18 mouse cellular contexts compared by ENCODE assay signal in the genomic region with DNA sequence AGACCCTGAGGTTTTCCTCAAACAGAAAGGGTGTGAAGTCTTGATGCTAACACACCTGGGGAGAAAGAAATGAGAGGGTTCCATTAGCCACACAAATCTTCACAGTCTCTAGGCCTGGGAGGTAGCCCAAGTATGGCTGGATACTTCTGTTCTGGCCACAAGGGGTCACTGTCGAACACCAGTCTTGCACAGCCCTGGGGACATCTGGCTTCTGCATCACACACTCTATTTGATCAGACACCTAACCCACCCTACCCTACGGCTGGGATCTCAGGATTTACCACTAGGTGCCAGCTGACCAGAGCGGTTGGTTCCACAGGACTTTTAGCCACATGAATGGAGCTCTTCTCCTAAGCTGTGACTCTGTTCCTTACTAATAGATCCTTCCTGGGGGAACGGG. TPM values are rescaled to one million over a fixed set of nuclear protein-coding genes. Genes with fewer than 3 reads are reported as not detected.
DNase-seq lines count a peak whose midpoint lies in the region; ATAC-seq and TF ChIP-seq lines count a peak whose summit lies in the region.
"Had no signal": no experiment of that assay in that cellular context is flagged by ENCODE, and none has a peak within 500 bp of the region (broad histone marks: within the 10 kb centered on the region; RNA-seq: fewer than 3 reads in every experiment).

No protein-coding gene starts in this region.

- no peaks in the 10 kb centered on the region for H3K27me3 ChIP-seq in hindbrain, postnatal 0 days (ENCODE audit: insufficient read depth, low read length)
- no peaks in the 10 kb centered on the region for H3K27me3 ChIP-seq in hindbrain, embryonic 10.5 days (ENCODE audit: insufficient read depth, poor library complexity, severe bottlenecking)
- H3K27me3 ChIP-seq: forebrain, embryonic 12.5 days; limb, embryonic 12.5 days; stomach, embryonic 15.5 days had no signal

- ATAC-seq in hindbrain, postnatal 0 days = 0 out of 2 replicates have a peak, but pooled peaks have one; percentile 32
- ATAC-seq in erythroblast, adult 5-6 weeks (replicated peaks; ENCODE audit: low FRiP score, poor library complexity, severe bottlenecking) = peak; percentile 64; the same call in 1 of the 2 replicates

- H3K4me3 ChIP-seq in hindbrain, postnatal 0 days (ENCODE audit: low read length) = no peak overlapping the region
- no peak overlapping the region for H3K4me3 ChIP-seq in hindbrain, embryonic 10.5 days
- H3K4me3 ChIP-seq: forebrain, embryonic 12.5 days; limb, embryonic 12.5 days; myocyte; stomach, embryonic 15.5 days had no signal

- H3K27ac ChIP-seq in hindbrain, postnatal 0 days = no peak overlapping the region
- no peak overlapping the region for H3K27ac ChIP-seq in hindbrain, embryonic 10.5 days
- H3K27ac ChIP-seq: forebrain, embryonic 12.5 days; limb, embryonic 12.5 days; macrophage; stomach, embryonic 15.5 days had no signal

- peak; percentile 31; the same call in 1 of the 2 replicates for TF ChIP-seq CTCF in hindbrain, postnatal 0 days (IDR thresholded peaks at IDR 0.05; ENCODE audit: low read depth)

- H3K36me3 ChIP-seq in hindbrain, postnatal 0 days (ENCODE audit: insufficient read depth, low read length) = no peaks in the 10 kb centered on the region
- no peaks in the 10 kb centered on the region for H3K36me3 ChIP-seq in hindbrain, embryonic 10.5 days
- H3K36me3 ChIP-seq: forebrain, embryonic 12.5 days; limb, embryonic 12.5 days; stomach, embryonic 15.5 days had no signal

- no peak for DNase-seq in hindbrain, postnatal 0 days (ENCODE audit: low spot score)
- no peak for DNase-seq in hindbrain, embryonic 10.5 days (ENCODE audit: low spot score)
- peak; percentile 12 for DNase-seq in thymus, postnatal 14 days
- DNase-seq in thymus, postnatal 36 days = no peak
- no peak for DNase-seq in layer of hippocampus, postnatal 36 days
- DNase-seq in layer of hippocampus, adult 9-11 months = no peak
- DNase-seq in right cerebral cortex, adult 18-20 months = no peak
- DNase-seq: adrenal gland, adult 8-10 months; cerebellum, adult 11-12 months; gastrocnemius, postnatal 14 days; kidney, adult 18-20 months; retina, postnatal 1 day had no signal

- H3K9me3 ChIP-seq in hindbrain, postnatal 0 days (ENCODE audit: low read length) = no peaks in the 10 kb centered on the region
- peaks cover 8% of the 10 kb centered on the region for H3K9me3 ChIP-seq in hindbrain, embryonic 10.5 days
- H3K9me3 ChIP-seq: stomach, embryonic 15.5 days had no signal

- no peak overlapping the region for H3K4me2 ChIP-seq in hindbrain, postnatal 0 days (ENCODE audit: low read depth, low read length)
- H3K4me2 ChIP-seq: forebrain, embryonic 12.5 days; limb, embryonic 12.5 days; stomach, embryonic 15.5 days had no signal

- no peak overlapping the region for H3K9ac ChIP-seq in hindbrain, postnatal 0 days (replicated peaks; ENCODE audit: low read length)
- H3K9ac ChIP-seq: forebrain, embryonic 12.5 days; limb, embryonic 12.5 days; stomach, embryonic 15.5 days had no signal

- 95% methylated on average over 4 of the region's 4 CpGs for WGBS in hindbrain, postnatal 0 days
- WGBS in hindbrain, embryonic 10.5 days = 91% methylated on average over 4 of the region's 4 CpGs

- no peaks in the 10 kb centered on the region for H3K4me1 ChIP-seq in hindbrain, postnatal 0 days (ENCODE audit: insufficient read depth, low read length)
- peaks cover 9% of the 10 kb centered on the region; the same call in 1 of the 2 replicates for H3K4me1 ChIP-seq in hindbrain, embryonic 10.5 days (replicated peaks)
- H3K4me1 ChIP-seq: forebrain, embryonic 12.5 days; limb, embryonic 12.5 days; stomach, embryonic 15.5 days had no signal

RNA-seq across cellular contexts. Expression of gene Hrh2, which starts 17.2 kb away (rescaled TPM):
- 1.8 and 2.9 TPM in 2 replicates for total RNA-seq in hindbrain, postnatal 0 days (2014; rRNA removed)
- polyA plus RNA-seq in hindbrain, postnatal 0 days (2015; fragmentation: Nextera tagmentation; extraction: Ambion mirVana) = 0.78 and 0.98 TPM in 2 replicates
- 0.07 and 0.09 TPM in 2 replicates for polyA plus RNA-seq in hindbrain, embryonic 10.5 days (2016; fragmentation: Nextera tagmentation; extraction: Ambion mirVana)
- 5.0 and 7.7 TPM in 2 replicates for total RNA-seq in erythroblast, adult 5-6 weeks (2015; ENCODE audit: low replicate concordance)
- total RNA-seq in erythroblast, adult 5-6 weeks (2017; ENCODE audit: low replicate concordance) = 1.4 and 1.5 TPM in 2 replicates
- total RNA-seq in layer of hippocampus, postnatal 36 days (2021) = 1 to 10 TPM; 6.6 to 7.0 TPM
- total RNA-seq: gastrocnemius, postnatal 14 days had no signal
- polyA plus RNA-seq: forebrain, embryonic 12.5 days; limb, embryonic 12.5 days; myocyte had no signal
